Mouse (Mus musculus): ENCODE measurements around the gene Krtap19-3. TPM values are rescaled to one million over a fixed set of nuclear protein-coding genes. Genes with fewer than 3 reads are reported as not detected.

The Krtap19-3 gene
- polyA plus RNA-seq, 1 experiment = not detected

DNA sequence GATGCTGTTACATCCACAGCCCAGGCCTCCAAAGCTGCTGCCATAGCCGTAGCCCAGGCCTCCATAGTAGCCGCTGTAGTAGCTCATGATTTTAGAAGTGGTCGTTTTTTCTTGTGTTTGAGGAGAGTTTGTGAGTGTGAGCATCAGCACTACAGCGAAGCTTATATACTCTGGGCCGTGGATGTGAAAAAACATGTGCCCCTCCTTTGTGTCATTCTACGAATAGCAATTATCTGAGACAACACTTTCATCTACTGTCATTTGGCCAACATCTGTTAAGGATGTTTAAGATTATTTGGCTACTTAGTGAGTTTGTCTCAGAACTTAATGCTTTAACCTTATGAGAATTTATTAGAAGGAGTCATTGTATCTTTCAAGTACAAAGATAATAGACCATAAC, 8.5 kb downstream of the Krtap19-3 start, which contains the start of gene Krtap19-1:
Gene Krtap19-1 (minus strand): TSS at position 101 of the 400 bp plus-strand sequence.
- Histone ChIP-seq H3K4me3 (ENCODE audit: insufficient read depth, poor library complexity, severe bottlenecking) (no peak within 1 kb of the TSS), H3ac (ENCODE audit: control insufficient read depth, insufficient read length, low read depth) (no peak within 1 kb of the TSS), H3K36me3 (ENCODE audit: control insufficient read depth, insufficient read depth) (no peaks in the 10 kb centered on the region), H3K79me2 (ENCODE audit: control insufficient read depth, insufficient read depth) (no peaks in the 10 kb centered on the region), H3K27me3 (ENCODE audit: control insufficient read depth, insufficient read depth, insufficient read length) (no peaks in the 10 kb centered on the region), H3K79me3 (ENCODE audit: low read depth) (no peaks in the 10 kb centered on the region)
- no peak for TF ChIP-seq MYOG (IDR thresholded peaks at IDR 0.05; ENCODE audit: control insufficient read depth, extremely low read depth, insufficient read length)
- no peak for TF ChIP-seq USF1 (IDR thresholded peaks at IDR 0.05; ENCODE audit: low read depth)
- no peak for TF ChIP-seq CTCF (IDR thresholded peaks at IDR 0.05; ENCODE audit: control insufficient read depth, insufficient read depth, insufficient read length)
- no peak for TF ChIP-seq MYOD1 (IDR thresholded peaks at IDR 0.05; ENCODE audit: control insufficient read depth, insufficient read length, low read depth)
- no peak for TF ChIP-seq MAX (IDR thresholded peaks at IDR 0.05)
- no peak for TF ChIP-seq CEBPB (IDR thresholded peaks at IDR 0.05; ENCODE audit: low read depth)
- no peak for TF ChIP-seq FOSL1 (IDR thresholded peaks at IDR 0.05; ENCODE audit: insufficient read depth, low read length, poor library complexity, severe bottlenecking)

DNA sequence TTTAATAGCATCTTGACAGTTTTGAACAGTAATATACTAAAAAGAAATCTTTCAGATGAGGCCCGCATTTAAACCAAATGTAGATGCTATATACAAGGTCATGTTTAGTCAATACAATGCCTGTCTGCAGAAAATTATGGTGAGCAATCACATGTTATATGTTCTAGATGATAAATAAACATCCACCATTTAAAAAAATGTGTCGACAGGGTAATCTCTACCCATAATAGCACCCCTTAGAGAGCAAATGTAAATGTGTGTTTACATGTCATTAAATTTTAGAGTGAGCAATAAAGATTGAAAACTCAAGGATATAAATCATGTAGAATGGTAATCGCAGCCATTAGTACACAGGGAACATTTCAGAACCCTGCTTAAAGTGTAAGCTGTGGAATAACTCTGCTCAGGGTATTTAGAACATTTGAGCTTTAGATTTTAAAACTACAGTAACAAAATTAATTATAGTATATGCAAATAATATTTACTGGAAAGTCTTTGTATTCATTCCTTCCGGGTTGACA, 12.9 kb downstream of the Krtap19-3 start:
- no peaks in the 10 kb centered on the region for H3K79me3 ChIP-seq (ENCODE audit: low read depth)
- H3K4me3 ChIP-seq (ENCODE audit: insufficient read depth, poor library complexity, severe bottlenecking) = no peak overlapping the region
- no peaks in the 10 kb centered on the region for H3K36me3 ChIP-seq (ENCODE audit: control insufficient read depth, insufficient read depth)
- TF ChIP-seq MAX (IDR thresholded peaks at IDR 0.05) (no peak), MYOD1 (IDR thresholded peaks at IDR 0.05; ENCODE audit: control insufficient read depth, insufficient read length, low read depth) (no peak), CTCF (IDR thresholded peaks at IDR 0.05; ENCODE audit: control insufficient read depth, insufficient read depth, insufficient read length) (no peak), USF1 (IDR thresholded peaks at IDR 0.05; ENCODE audit: low read depth) (no peak), MYOG (IDR thresholded peaks at IDR 0.05; ENCODE audit: control insufficient read depth, extremely low read depth, insufficient read length) (no peak), FOSL1 (IDR thresholded peaks at IDR 0.05; ENCODE audit: insufficient read depth, low read length, poor library complexity, severe bottlenecking) (no peak), CEBPB (IDR thresholded peaks at IDR 0.05; ENCODE audit: low read depth) (no peak)
- no peaks in the 10 kb centered on the region for H3K27me3 ChIP-seq (ENCODE audit: control insufficient read depth, insufficient read depth, insufficient read length)
- H3K79me2 ChIP-seq (ENCODE audit: control insufficient read depth, insufficient read depth) = no peaks in the 10 kb centered on the region
- no peak overlapping the region for H3ac ChIP-seq (ENCODE audit: control insufficient read depth, insufficient read length, low read depth)

DNA sequence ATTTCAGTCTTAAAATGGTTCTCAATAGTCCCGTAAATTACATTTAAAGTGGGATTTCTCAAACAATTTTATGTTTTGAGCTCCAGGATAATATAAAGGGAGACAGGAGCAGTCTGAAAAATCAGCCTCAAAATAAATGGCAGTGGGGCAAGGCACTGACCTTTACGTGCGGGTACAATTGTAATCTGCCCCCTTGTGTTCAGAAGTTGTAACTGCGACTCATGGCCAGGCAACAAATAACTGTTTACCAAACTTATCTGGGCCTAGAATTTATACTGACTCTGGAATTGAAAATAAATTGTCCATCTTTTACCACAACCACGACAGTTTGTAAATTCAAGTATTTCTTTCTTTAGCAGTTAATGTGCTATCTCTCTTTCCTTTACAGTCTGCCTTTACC, 26.4 kb downstream of the Krtap19-3 start:
- Histone ChIP-seq H3K79me3 (ENCODE audit: low read depth) (no peaks in the 10 kb centered on the region), H3K79me2 (ENCODE audit: control insufficient read depth, insufficient read depth) (no peaks in the 10 kb centered on the region), H3K36me3 (ENCODE audit: control insufficient read depth, insufficient read depth) (no peaks in the 10 kb centered on the region), H3ac (ENCODE audit: control insufficient read depth, insufficient read length, low read depth) (no peak overlapping the region), H3K27me3 (ENCODE audit: control insufficient read depth, insufficient read depth, insufficient read length) (no peaks in the 10 kb centered on the region), H3K4me3 (ENCODE audit: insufficient read depth, poor library complexity, severe bottlenecking) (no peak overlapping the region)
- TF ChIP-seq MYOD1 (IDR thresholded peaks at IDR 0.05; ENCODE audit: control insufficient read depth, insufficient read length, low read depth) (no peak), MAX (IDR thresholded peaks at IDR 0.05) (no peak), MYOG (IDR thresholded peaks at IDR 0.05; ENCODE audit: control insufficient read depth, extremely low read depth, insufficient read length) (no peak), USF1 (IDR thresholded peaks at IDR 0.05; ENCODE audit: low read depth) (no peak), FOSL1 (IDR thresholded peaks at IDR 0.05; ENCODE audit: insufficient read depth, low read length, poor library complexity, severe bottlenecking) (no peak), CTCF (IDR thresholded peaks at IDR 0.05; ENCODE audit: control insufficient read depth, insufficient read depth, insufficient read length) (no peak), CEBPB (IDR thresholded peaks at IDR 0.05; ENCODE audit: low read depth) (no peak)

DNA sequence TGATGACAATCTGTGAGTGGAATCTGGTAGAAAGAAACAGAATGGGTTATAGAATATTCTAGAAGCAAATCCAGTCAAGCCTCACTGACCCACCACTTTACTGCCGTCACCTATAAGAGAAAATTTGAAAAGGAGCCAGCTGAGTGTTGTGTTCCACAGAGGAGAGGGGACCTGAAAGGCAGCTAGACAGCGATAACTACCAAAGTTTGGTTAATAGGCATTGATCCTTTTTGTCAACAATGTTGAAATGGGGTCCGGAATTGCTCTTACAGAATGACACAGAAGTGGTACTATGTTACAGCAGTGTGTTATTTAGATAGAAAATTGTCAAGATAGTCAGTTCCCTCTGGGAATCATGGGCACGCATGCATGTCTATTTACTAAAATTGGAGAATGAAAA, 29.3 kb downstream of the Krtap19-3 start:
- no peaks in the 10 kb centered on the region for H3K79me2 ChIP-seq (ENCODE audit: control insufficient read depth, insufficient read depth)
- H3K27me3 ChIP-seq (ENCODE audit: control insufficient read depth, insufficient read depth, insufficient read length) = no peaks in the 10 kb centered on the region
- TF ChIP-seq CEBPB (IDR thresholded peaks at IDR 0.05; ENCODE audit: low read depth) (no peak), MAX (IDR thresholded peaks at IDR 0.05) (no peak), FOSL1 (IDR thresholded peaks at IDR 0.05; ENCODE audit: insufficient read depth, low read length, poor library complexity, severe bottlenecking) (no peak), MYOD1 (IDR thresholded peaks at IDR 0.05; ENCODE audit: control insufficient read depth, insufficient read length, low read depth) (no peak), CTCF (IDR thresholded peaks at IDR 0.05; ENCODE audit: control insufficient read depth, insufficient read depth, insufficient read length) (no peak), MYOG (IDR thresholded peaks at IDR 0.05; ENCODE audit: control insufficient read depth, extremely low read depth, insufficient read length) (no peak), USF1 (IDR thresholded peaks at IDR 0.05; ENCODE audit: low read depth) (no peak)
- H3K4me3 ChIP-seq (ENCODE audit: insufficient read depth, poor library complexity, severe bottlenecking) = no peak overlapping the region
- no peak overlapping the region for H3ac ChIP-seq (ENCODE audit: control insufficient read depth, insufficient read length, low read depth)
- no peaks in the 10 kb centered on the region for H3K36me3 ChIP-seq (ENCODE audit: control insufficient read depth, insufficient read depth)
- H3K79me3 ChIP-seq (ENCODE audit: low read depth) = no peaks in the 10 kb centered on the region

DNA sequence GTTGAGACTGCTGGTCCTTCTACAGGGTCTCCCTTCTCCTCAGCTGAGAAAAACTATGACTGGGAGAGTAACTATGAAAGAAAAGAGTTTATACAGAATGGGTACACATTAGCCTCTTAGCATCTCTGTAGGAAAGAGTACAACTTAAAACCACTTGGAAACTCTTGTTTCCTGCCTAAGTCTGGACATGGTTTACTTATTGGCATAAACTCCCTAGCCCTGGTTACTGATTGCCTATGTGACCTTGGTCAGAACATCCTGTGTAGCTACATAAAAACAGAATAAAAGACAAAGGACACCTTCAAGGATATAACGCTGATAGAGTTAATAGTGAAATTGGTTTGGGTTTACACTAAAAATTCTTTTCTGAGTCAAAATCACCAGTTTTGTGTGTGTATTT, 30.5 kb downstream of the Krtap19-3 start:
- Histone ChIP-seq H3ac (ENCODE audit: control insufficient read depth, insufficient read length, low read depth) (no peak overlapping the region), H3K79me3 (ENCODE audit: low read depth) (no peaks in the 10 kb centered on the region), H3K27me3 (ENCODE audit: control insufficient read depth, insufficient read depth, insufficient read length) (no peaks in the 10 kb centered on the region), H3K36me3 (ENCODE audit: control insufficient read depth, insufficient read depth) (no peaks in the 10 kb centered on the region), H3K79me2 (ENCODE audit: control insufficient read depth, insufficient read depth) (no peaks in the 10 kb centered on the region), H3K4me3 (ENCODE audit: insufficient read depth, poor library complexity, severe bottlenecking) (no peak overlapping the region)
- TF ChIP-seq FOSL1 (IDR thresholded peaks at IDR 0.05; ENCODE audit: insufficient read depth, low read length, poor library complexity, severe bottlenecking) (no peak), CTCF (IDR thresholded peaks at IDR 0.05; ENCODE audit: control insufficient read depth, insufficient read depth, insufficient read length) (no peak), CEBPB (IDR thresholded peaks at IDR 0.05; ENCODE audit: low read depth) (no peak), MAX (IDR thresholded peaks at IDR 0.05) (no peak), MYOD1 (IDR thresholded peaks at IDR 0.05; ENCODE audit: control insufficient read depth, insufficient read length, low read depth) (no peak), MYOG (IDR thresholded peaks at IDR 0.05; ENCODE audit: control insufficient read depth, extremely low read depth, insufficient read length) (no peak)

Other genes starting within 250 kb of the Krtap19-3 start
- not detected for gene Krtap26-1, start 230.2 kb downstream of the Krtap19-3 start, polyA plus RNA-seq (2012; fragmentation: generic; extraction: Trizol)
- not detected for gene Krtap27-1, start 206.4 kb downstream of the Krtap19-3 start, polyA plus RNA-seq (2012; fragmentation: generic; extraction: Trizol)
- not detected for gene 2310061N02Rik, start 170.1 kb downstream of the Krtap19-3 start, polyA plus RNA-seq (2012; fragmentation: generic; extraction: Trizol)
- not detected for gene Krtap13-1, start 149.2 kb downstream of the Krtap19-3 start, polyA plus RNA-seq (2012; fragmentation: generic; extraction: Trizol)
- not detected for gene Krtap13, start 126.4 kb downstream of the Krtap19-3 start, polyA plus RNA-seq (2012; fragmentation: generic; extraction: Trizol)
- not detected for gene 2310034C09Rik, start 119.2 kb downstream of the Krtap19-3 start, polyA plus RNA-seq (2012; fragmentation: generic; extraction: Trizol)
- not detected for gene 2310057N15Rik, start 103.8 kb downstream of the Krtap19-3 start, polyA plus RNA-seq (2012; fragmentation: generic; extraction: Trizol)
- gene Gm5965, start 100.1 kb downstream of the Krtap19-3 start, polyA plus RNA-seq (2012; fragmentation: generic; extraction: Trizol) = not detected
- gene Gm20741, start 65.8 kb downstream of the Krtap19-3 start, polyA plus RNA-seq (2012; fragmentation: generic; extraction: Trizol) = not detected
- gene Krtap15, start 57.8 kb downstream of the Krtap19-3 start, polyA plus RNA-seq (2012; fragmentation: generic; extraction: Trizol) = not detected
- gene Krtap14, start 51.9 kb downstream of the Krtap19-3 start, polyA plus RNA-seq (2012; fragmentation: generic; extraction: Trizol) = not detected
- not detected for gene Krtap19-1, start 8.6 kb downstream of the Krtap19-3 start, polyA plus RNA-seq (2012; fragmentation: generic; extraction: Trizol)
- not detected for gene Krtap19-2, start 3.8 kb downstream of the Krtap19-3 start, polyA plus RNA-seq (2012; fragmentation: generic; extraction: Trizol)
- not detected for gene Krtap19-4, start 7.1 kb upstream of the Krtap19-3 start, polyA plus RNA-seq (2012; fragmentation: generic; extraction: Trizol)
- gene Krtap19-5, start 18.4 kb upstream of the Krtap19-3 start, polyA plus RNA-seq (2012; fragmentation: generic; extraction: Trizol) = not detected
- gene Krtap19-9b, start 54.2 kb upstream of the Krtap19-3 start, polyA plus RNA-seq (2012; fragmentation: generic; extraction: Trizol) = not detected
- not detected for gene Krtap16-3, start 84.8 kb upstream of the Krtap19-3 start, polyA plus RNA-seq (2012; fragmentation: generic; extraction: Trizol)
- gene Krtap22-2, start 132.7 kb upstream of the Krtap19-3 start, polyA plus RNA-seq (2012; fragmentation: generic; extraction: Trizol) = not detected
- not detected for gene Gm10229, start 137.2 kb upstream of the Krtap19-3 start, polyA plus RNA-seq (2012; fragmentation: generic; extraction: Trizol)
- not detected for gene Krtap6-1, start 153.7 kb upstream of the Krtap19-3 start, polyA plus RNA-seq (2012; fragmentation: generic; extraction: Trizol)
- not detected for gene Gm10228, start 163.4 kb upstream of the Krtap19-3 start, polyA plus RNA-seq (2012; fragmentation: generic; extraction: Trizol)
- not detected for gene Krtap6-5, start 169.8 kb upstream of the Krtap19-3 start, polyA plus RNA-seq (2012; fragmentation: generic; extraction: Trizol)
- gene 1110025L11Rik, start 186.0 kb upstream of the Krtap19-3 start, polyA plus RNA-seq (2012; fragmentation: generic; extraction: Trizol) = not detected
- gene Krtap6-3, start 206.0 kb upstream of the Krtap19-3 start, polyA plus RNA-seq (2012; fragmentation: generic; extraction: Trizol) = not detected

Data from C2C12 (cell line).